9 mouse cellular contexts compared by ENCODE assay signal in the genomic region with DNA sequence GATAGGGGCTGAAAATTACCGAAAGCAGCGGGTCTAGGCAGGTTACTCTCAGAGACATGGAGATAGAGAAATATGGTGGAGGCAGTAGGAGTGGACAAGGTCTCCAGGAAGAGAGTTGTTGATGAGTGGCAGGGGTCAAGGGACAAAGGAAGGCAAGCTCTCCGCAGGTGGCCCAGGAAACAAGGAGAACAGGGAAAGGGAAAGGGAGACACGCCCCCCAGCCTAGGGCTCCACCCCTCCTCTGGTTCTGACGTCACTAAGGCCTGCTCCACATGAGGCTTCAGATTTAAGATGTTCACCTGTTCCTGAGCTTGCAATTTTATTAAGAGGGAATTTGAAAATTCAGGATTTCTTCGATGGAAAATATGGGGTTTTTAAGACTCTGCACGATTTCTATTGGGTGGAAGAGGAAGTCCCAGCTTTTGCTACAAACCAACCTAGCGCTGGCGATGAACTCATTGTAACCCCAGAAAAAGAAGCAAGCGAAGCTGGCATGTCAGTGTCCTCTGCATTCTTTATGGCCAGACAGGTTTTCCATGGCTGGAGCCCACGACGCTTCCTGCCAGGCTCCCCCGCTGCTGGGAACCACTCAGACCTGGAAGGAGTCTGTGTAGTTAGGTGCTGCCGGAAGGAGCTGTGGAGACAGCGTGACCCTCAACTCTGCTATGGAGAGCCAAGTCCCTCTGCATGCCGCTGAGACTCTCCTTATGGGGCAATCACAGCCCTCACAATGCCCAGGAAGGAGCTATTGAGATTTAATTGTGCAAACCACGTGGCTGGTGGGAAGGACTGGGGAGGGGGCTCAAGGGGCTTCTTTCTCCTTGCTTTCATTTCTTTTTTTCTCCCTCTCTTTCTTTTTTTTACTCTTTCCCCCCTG.
A peak's percentile ranks its signal among the peaks of the same experiment; 100 is the strongest.
DNase-seq lines count a peak whose midpoint lies in the region; ATAC-seq and TF ChIP-seq lines count a peak whose summit lies in the region.
"Had no signal": no experiment of that assay in that cellular context is flagged by ENCODE, and none has a peak within 500 bp of the region (broad histone marks: within the 10 kb centered on the region; RNA-seq: fewer than 3 reads in every experiment).

No protein-coding gene starts in this region.

- H3K36me3 ChIP-seq in intestine, embryonic 14.5 days (ENCODE audit: control insufficient read depth, insufficient read depth, low read length): no peaks in the 10 kb centered on the region
- H3K36me3 ChIP-seq in intestine, postnatal 0 days (ENCODE audit: control insufficient read depth, insufficient read depth): no peaks in the 10 kb centered on the region
- H3K36me3 ChIP-seq in hindbrain, postnatal 0 days (ENCODE audit: insufficient read depth, low read length): no peaks in the 10 kb centered on the region
- no peaks in the 10 kb centered on the region for H3K36me3 ChIP-seq in neural tube, embryonic 14.5 days (ENCODE audit: control insufficient read depth, insufficient read depth, low read length)
- H3K36me3 ChIP-seq: limb, embryonic 15.5 days had no signal

- H3K4me2 ChIP-seq in intestine, embryonic 14.5 days (ENCODE audit: low read length): no peak overlapping the region
- H3K4me2 ChIP-seq in intestine, postnatal 0 days (replicated peaks; ENCODE audit: low read depth): no peak overlapping the region
- H3K4me2 ChIP-seq in hindbrain, postnatal 0 days (ENCODE audit: low read depth, low read length): peak overlapping the region; percentile 37
- H3K4me2 ChIP-seq in neural tube, embryonic 14.5 days (ENCODE audit: low read depth, low read length): peak overlapping the region; percentile 42
- H3K4me2 ChIP-seq: limb, embryonic 15.5 days had no signal

- 0 out of 2 replicates have a peak, but pooled peaks cover 2% of the 10 kb centered on the region for H3K9me3 ChIP-seq in intestine, embryonic 14.5 days (ENCODE audit: control insufficient read depth, low read length)
- no peaks in the 10 kb centered on the region for H3K9me3 ChIP-seq in intestine, postnatal 0 days (ENCODE audit: control insufficient read depth)
- H3K9me3 ChIP-seq in hindbrain, postnatal 0 days (ENCODE audit: low read length): no peaks in the 10 kb centered on the region
- H3K9me3 ChIP-seq in neural tube, embryonic 14.5 days (ENCODE audit: control insufficient read depth, low read length): no peaks in the 10 kb centered on the region
- H3K9me3 ChIP-seq: limb, embryonic 15.5 days had no signal

- 42% methylated on average over 17 of the region's 17 CpGs for WGBS in intestine, embryonic 14.5 days
- 57% methylated on average over 17 of the region's 17 CpGs for WGBS in intestine, postnatal 0 days
- WGBS in hindbrain, postnatal 0 days: 15% methylated on average over 17 of the region's 17 CpGs
- 12% methylated on average over 17 of the region's 17 CpGs for WGBS in neural tube, embryonic 14.5 days

- H3K4me1 ChIP-seq in intestine, embryonic 14.5 days (replicated peaks; ENCODE audit: control insufficient read depth, insufficient read depth, low read length): peaks cover 13% of the 10 kb centered on the region
- peaks cover 3% of the 10 kb centered on the region; the same call in 1 of the 2 replicates for H3K4me1 ChIP-seq in intestine, postnatal 0 days (replicated peaks; ENCODE audit: control insufficient read depth, insufficient read depth, low read length)
- peaks cover 8% of the 10 kb centered on the region for H3K4me1 ChIP-seq in hindbrain, postnatal 0 days (ENCODE audit: insufficient read depth, low read length)
- peaks cover 13% of the 10 kb centered on the region for H3K4me1 ChIP-seq in neural tube, embryonic 14.5 days (ENCODE audit: control insufficient read depth, insufficient read depth, low read length)

- no peak overlapping the region for H3K27ac ChIP-seq in intestine, embryonic 14.5 days (ENCODE audit: low read depth)
- no peak overlapping the region for H3K27ac ChIP-seq in intestine, postnatal 0 days (ENCODE audit: low read depth, low read length)
- H3K27ac ChIP-seq in hindbrain, postnatal 0 days: no peak overlapping the region
- H3K27ac ChIP-seq in neural tube, embryonic 14.5 days (ENCODE audit: low read depth, low read length): no peak overlapping the region; the same call in 1 of the 2 replicates
- H3K27ac ChIP-seq: limb, embryonic 15.5 days had no signal

- H3K9ac ChIP-seq in intestine, embryonic 14.5 days (ENCODE audit: low read length): no peak overlapping the region
- H3K9ac ChIP-seq in intestine, postnatal 0 days (ENCODE audit: low read depth, low read length): no peak overlapping the region
- no peak overlapping the region for H3K9ac ChIP-seq in hindbrain, postnatal 0 days (replicated peaks; ENCODE audit: low read length)
- no peak overlapping the region for H3K9ac ChIP-seq in neural tube, embryonic 14.5 days (replicated peaks; ENCODE audit: low read depth, low read length)
- H3K9ac ChIP-seq: limb, embryonic 15.5 days had no signal

- no peak for DNase-seq in intestine, embryonic 14.5 days (ENCODE audit: low spot score)
- DNase-seq in embryo, embryonic 9.5 days (ENCODE audit: extremely low spot score): peak; percentile 67
- peak; percentile 36 for DNase-seq in hindbrain, postnatal 0 days (ENCODE audit: low spot score)
- DNase-seq in thymus, postnatal 14 days: no peak
- no peak for DNase-seq in spleen, adult 18-20 months
- DNase-seq in frontal cortex, postnatal 25 days (ENCODE audit: low spot score in 2 of 2): no peak

- ATAC-seq in intestine, embryonic 14.5 days (replicated peaks; ENCODE audit: low FRiP score, low TSS enrichment, low read depth): 0 out of 2 replicates have a peak, but pooled peaks have one; percentile 43
- ATAC-seq in intestine, postnatal 0 days: no peak
- no peak for ATAC-seq in hindbrain, postnatal 0 days
- peak; percentile 64; the same call in 1 of the 2 replicates for ATAC-seq in neural tube, embryonic 14.5 days (ENCODE audit: low read depth)

- H3K27me3 ChIP-seq in intestine, embryonic 14.5 days (replicated peaks; ENCODE audit: control insufficient read depth, insufficient read depth, low read length): no peaks in the 10 kb centered on the region
- H3K27me3 ChIP-seq in intestine, postnatal 0 days (replicated peaks; ENCODE audit: control insufficient read depth, insufficient read depth, low read length): no peaks in the 10 kb centered on the region
- H3K27me3 ChIP-seq in hindbrain, postnatal 0 days (ENCODE audit: insufficient read depth, low read length): no peaks in the 10 kb centered on the region
- H3K27me3 ChIP-seq in neural tube, embryonic 14.5 days (ENCODE audit: control insufficient read depth, insufficient read depth, low read length): no peaks in the 10 kb centered on the region
- H3K27me3 ChIP-seq: limb, embryonic 15.5 days had no signal

- no peak for TF ChIP-seq CTCF in intestine, postnatal 0 days (IDR thresholded peaks at IDR 0.05; ENCODE audit: low read depth)
- no peak for TF ChIP-seq CTCF in hindbrain, postnatal 0 days (IDR thresholded peaks at IDR 0.05; ENCODE audit: low read depth)

- no peak overlapping the region for H3K4me3 ChIP-seq in intestine, embryonic 14.5 days (ENCODE audit: low read depth, low read length)
- no peak overlapping the region for H3K4me3 ChIP-seq in intestine, postnatal 0 days (ENCODE audit: low read depth, low read length)
- no peak overlapping the region for H3K4me3 ChIP-seq in hindbrain, postnatal 0 days (ENCODE audit: low read length)
- no peak overlapping the region for H3K4me3 ChIP-seq in neural tube, embryonic 14.5 days (ENCODE audit: low read depth, low read length)
- H3K4me3 ChIP-seq: limb, embryonic 15.5 days had no signal

Comparison
In these comparisons a context has a peak if more than half of its experiments do, and no peak if none do; other contexts are left out.
1. ATAC-seq: peak in intestine, embryonic 14.5 days (single experiment) and neural tube, embryonic 14.5 days (single experiment); none in intestine, postnatal 0 days (single experiment) and hindbrain, postnatal 0 days (single experiment).
2. DNase-seq: peak in embryo, embryonic 9.5 days (single experiment) and hindbrain, postnatal 0 days (single experiment); none in intestine, embryonic 14.5 days (single experiment), thymus, postnatal 14 days (single experiment), spleen, adult 18-20 months (0 of 2) and frontal cortex, postnatal 25 days (0 of 2).
3. H3K4me2 ChIP-seq: peak in hindbrain, postnatal 0 days (single experiment) and neural tube, embryonic 14.5 days (single experiment); none in intestine, embryonic 14.5 days (single experiment) and intestine, postnatal 0 days (single experiment).